Mouse (Mus musculus) forebrain, embryonic 14.5 days (tissue): ENCODE measurements at regions not wholly inside any gene's neighbourhood (a gene's known extent, or its start where the extent isn't known, plus 50 kb on each side); places are given as distances from the start of the nearest gene placed in this dataset.

Experiments used
- ATAC-seq: fragments of 200-750 bp; cut with Nextera tagmentation; 2 replicates; pipeline ENCODE4 v1.8.0; 2017; ENCODE audit warnings: mild to moderate bottlenecking, moderate library complexity
- DNase-seq: peaks from one replicate; pipeline ENCODE4 v3.0.0-alpha.2; 2015; ENCODE audit warnings: low spot score
- H3K27ac ChIP-seq: fragments of 300-500 bp; sonication (generic); 2 replicates; pipeline ENCODE4 v1.5.1; 2014; ENCODE audit warnings: low read depth, mild to moderate bottlenecking, control low read depth, low read length, moderate library complexity
- H3K27me3 ChIP-seq: fragments of 300-500 bp; sonication (generic); replicated peaks from 2 replicates; pipeline ENCODE4 v1.6.1; 2014; ENCODE audit warnings: low read length, control low read depth, mixed read lengths; ENCODE audit not compliant: control insufficient read depth, insufficient read depth
- H3K36me3 ChIP-seq: fragments of 300-500 bp; sonication (generic); 2 replicates; pipeline ENCODE4 v1.6.1; 2014; ENCODE audit warnings: low read length, control low read depth; ENCODE audit not compliant: control insufficient read depth, insufficient read depth
- H3K4me1 ChIP-seq: fragments of 300-500 bp; sonication (generic); 2 replicates; pipeline ENCODE4 v1.6.1; 2014; ENCODE audit warnings: antibody characterized with exemption, low read length, control low read depth; ENCODE audit not compliant: control insufficient read depth, insufficient read depth
- H3K4me2 ChIP-seq: fragments of 300-500 bp; sonication (generic); 2 replicates; pipeline ENCODE4 v1.6.1; 2014; ENCODE audit warnings: mild to moderate bottlenecking, control low read depth, low read length
- H3K4me3 ChIP-seq: fragments of 300-500 bp; sonication (generic); 2 replicates; pipeline ENCODE4 v1.5.1; 2014; ENCODE audit warnings: low read depth, low read length, control low read depth
- H3K9ac ChIP-seq: fragments of 300-500 bp; sonication (generic); 2 replicates; pipeline ENCODE4 v1.6.1; 2014; ENCODE audit warnings: mild to moderate bottlenecking, low read length, control low read depth, moderate library complexity
- H3K9me3 ChIP-seq: fragments of 300-500 bp; sonication (generic); replicated peaks from 2 replicates; pipeline ENCODE4 v1.6.1; 2016; ENCODE audit warnings: low read length, control low read depth, mixed read lengths; ENCODE audit not compliant: control insufficient read depth
- WGBS: fragments of 180-500 bp; shearing (Covaris S2); extraction: QIAGEN DNeasy Blood & Tissue Kit; methylation state at CpG from one replicate; pipeline ENCODE4 v1.1.7; 2014; 5-methylcytosine and 5-hydroxymethylcytosine counted together

- Histone ChIP-seq H3K4me2 (no peak overlapping the region), H3K9ac (no peak overlapping the region), H3K27ac (no peak overlapping the region), H3K9me3 (no peaks in the 10 kb centered on the region), H3K4me1 (peaks cover 10% of the 10 kb centered on the region; the same call in 1 of the 2 replicates), H3K4me3 (no peak overlapping the region), H3K27me3 (no peaks in the 10 kb centered on the region), H3K36me3 (no peaks in the 10 kb centered on the region)
- peak; percentile 40 for DNase-seq
- WGBS = 90% methylated on average over 1 of the region's 1 CpGs
- no peak for ATAC-seq
Measured at GRCm38 (mm10) chr4:12541508-12541907, 369.7 kb upstream of the Fam92a start.

GRCm38 (mm10) chr4:12539184-12539791, 367.5 kb upstream of the Fam92a start:
- peak; percentile 82 for DNase-seq
- Histone ChIP-seq H3K4me1 (peaks cover 15% of the 10 kb centered on the region), H3K4me2 (peak overlapping the region; percentile 44), H3K36me3 (no peaks in the 10 kb centered on the region), H3K27me3 (no peaks in the 10 kb centered on the region), H3K9me3 (no peaks in the 10 kb centered on the region), H3K9ac (peak overlapping the region; percentile 49), H3K4me3 (0 out of 2 replicates have a peak overlapping the region, but pooled peaks have one; percentile 2), H3K27ac (peak overlapping the region; percentile 72; the same call in 1 of the 2 replicates)
- peak; percentile 63 for ATAC-seq
- WGBS = 21% methylated on average over 4 of the region's 4 CpGs

- WGBS = 5% methylated on average over 4 of the region's 4 CpGs
- ATAC-seq (peak; percentile 86), DNase-seq (peak; percentile 93)
- Histone ChIP-seq H3K27me3 (no peaks in the 10 kb centered on the region), H3K4me2 (peak overlapping the region; percentile 44), H3K9ac (peak overlapping the region; percentile 49), H3K4me3 (0 out of 2 replicates have a peak overlapping the region, but pooled peaks have one; percentile 2), H3K36me3 (no peaks in the 10 kb centered on the region), H3K27ac (peak overlapping the region; percentile 72; the same call in 1 of the 2 replicates), H3K4me1 (peaks cover 17% of the 10 kb centered on the region), H3K9me3 (no peaks in the 10 kb centered on the region)
Measured at GRCm38 (mm10) chr4:12538694-12539121, 366.9 kb upstream of the Fam92a start.

- Histone ChIP-seq H3K27ac (no peak overlapping the region), H3K4me1 (peaks cover 21% of the 10 kb centered on the region), H3K27me3 (no peaks in the 10 kb centered on the region), H3K36me3 (no peaks in the 10 kb centered on the region), H3K4me3 (no peak overlapping the region), H3K9ac (no peak overlapping the region), H3K9me3 (no peaks in the 10 kb centered on the region), H3K4me2 (no peak overlapping the region)
- 65% methylated on average over 5 of the region's 5 CpGs for WGBS
- ATAC-seq = no peak
- no peak for DNase-seq
Measured at GRCm38 (mm10) chr4:12538043-12538442, 366.2 kb upstream of the Fam92a start.

- H3K4me2 ChIP-seq = no peak overlapping the region
- H3K27ac ChIP-seq = peak overlapping the region; percentile 52
- 0 out of 2 replicates have a peak overlapping the region, but pooled peaks have one; percentile 13 for H3K9ac ChIP-seq
- DNase-seq = peak; percentile 34
- no peaks in the 10 kb centered on the region for H3K36me3 ChIP-seq
- no peak for ATAC-seq
- peaks cover 17% of the 10 kb centered on the region for H3K4me1 ChIP-seq
- no peaks in the 10 kb centered on the region for H3K27me3 ChIP-seq
- H3K4me3 ChIP-seq = no peak overlapping the region
- 5% methylated on average over 2 of the region's 2 CpGs for WGBS
- no peaks in the 10 kb centered on the region for H3K9me3 ChIP-seq
Measured at GRCm38 (mm10) chr4:12534151-12534550, 362.3 kb upstream of the Fam92a start.

- 47% methylated on average over 4 of the region's 4 CpGs for WGBS
- H3K4me3 ChIP-seq = no peak overlapping the region
- H3K36me3 ChIP-seq = no peaks in the 10 kb centered on the region
- no peak overlapping the region for H3K9ac ChIP-seq
- no peak overlapping the region for H3K27ac ChIP-seq
- ATAC-seq (peak; percentile 57; the same call in 1 of the 2 replicates), DNase-seq (peak; percentile 66)
- H3K9me3 ChIP-seq = no peaks in the 10 kb centered on the region
- H3K27me3 ChIP-seq = no peaks in the 10 kb centered on the region
- H3K4me2 ChIP-seq = no peak overlapping the region
- peaks cover 12% of the 10 kb centered on the region for H3K4me1 ChIP-seq
Measured at GRCm38 (mm10) chr4:12532961-12533360, 361.1 kb upstream of the Fam92a start.

GRCm38 (mm10) chr4:12522358-12522757, 350.5 kb upstream of the Fam92a start:
- DNase-seq = no peak
- no peak overlapping the region for H3K27ac ChIP-seq

GRCm38 (mm10) chr4:12521246-12521645, 349.4 kb upstream of the Fam92a start:
- Histone ChIP-seq H3K27ac (no peak overlapping the region), H3K9ac (no peak overlapping the region), H3K4me1 (no peaks in the 10 kb centered on the region), H3K4me2 (no peak overlapping the region), H3K36me3 (no peaks in the 10 kb centered on the region), H3K27me3 (no peaks in the 10 kb centered on the region), H3K9me3 (no peaks in the 10 kb centered on the region), H3K4me3 (no peak overlapping the region)
- ATAC-seq (no peak), DNase-seq (no peak)
- 89% methylated on average over 7 of the region's 7 CpGs for WGBS

More at GRCm38 (mm10) chr4:12522358-12522757, 350.5 kb upstream of the Fam92a start:
- Histone ChIP-seq H3K9ac (no peak overlapping the region), H3K27me3 (no peaks in the 10 kb centered on the region), H3K4me2 (no peak overlapping the region), H3K4me3 (no peak overlapping the region), H3K9me3 (no peaks in the 10 kb centered on the region), H3K4me1 (no peaks in the 10 kb centered on the region), H3K36me3 (no peaks in the 10 kb centered on the region)
- WGBS = 68% methylated on average over 7 of the region's 7 CpGs
- no peak for ATAC-seq

- Histone ChIP-seq H3K27ac (no peak overlapping the region), H3K9me3 (no peaks in the 10 kb centered on the region), H3K4me3 (no peak overlapping the region), H3K4me2 (no peak overlapping the region), H3K36me3 (no peaks in the 10 kb centered on the region), H3K4me1 (no peaks in the 10 kb centered on the region), H3K27me3 (no peaks in the 10 kb centered on the region), H3K9ac (no peak overlapping the region)
- DNase-seq (no peak), ATAC-seq (no peak)
- WGBS = 89% methylated on average over 10 of the region's 10 CpGs
Measured at GRCm38 (mm10) chr4:12516497-12516896, 344.7 kb upstream of the Fam92a start.
